Mouse (Mus musculus): Measurements from ENCODE around the gene Cd160. TPM values are rescaled to one million over a fixed set of nuclear protein-coding genes. Genes with fewer than 3 reads are reported as not detected.

Cd160 gene
- total RNA-seq, 2 experiments from 2014 or later = 0.36 to 0.54 TPM

DNA sequence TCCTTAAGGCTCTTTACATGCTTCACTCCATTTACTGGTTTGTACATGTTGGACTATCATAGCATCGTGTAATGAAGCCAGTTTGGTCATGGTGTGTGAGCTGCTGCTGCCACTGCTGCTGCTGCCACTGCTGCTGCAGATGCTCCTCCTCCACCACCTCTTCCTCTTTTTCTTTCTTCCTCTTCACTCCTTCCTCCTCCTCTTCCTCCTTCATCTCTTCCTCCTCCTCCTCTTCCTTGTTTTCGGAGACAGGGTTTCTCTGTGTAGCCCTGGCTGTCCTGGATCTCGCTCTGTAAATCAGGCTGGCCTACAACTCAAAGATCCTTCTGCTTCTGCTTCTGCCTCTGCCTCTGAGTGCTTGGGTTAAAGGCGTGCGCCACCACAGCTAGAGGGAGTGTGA is 59.2 kb downstream of the Cd160 start:
- DNase-seq (ENCODE audit: low spot score in 2 of 2) = no peak

DNA sequence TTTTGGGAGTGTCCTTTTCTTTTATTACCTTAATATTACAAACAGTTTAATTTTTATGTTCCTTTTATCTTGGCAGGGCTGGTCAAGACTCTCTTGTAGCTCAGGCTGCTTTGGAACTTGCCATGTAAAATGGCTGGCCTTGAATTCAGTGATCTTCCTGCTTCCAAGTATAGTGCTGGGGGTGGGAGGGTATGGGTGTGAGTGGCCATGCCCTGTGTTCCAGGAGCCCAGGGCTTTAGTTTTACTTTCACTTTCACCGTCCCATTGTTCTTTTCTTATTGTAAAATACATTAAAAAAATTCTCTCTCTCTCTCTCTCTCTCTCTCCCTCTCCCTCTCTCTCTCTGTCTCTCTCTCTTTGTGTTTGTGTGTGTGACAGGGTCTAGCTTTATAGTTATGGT is 64.6 kb downstream of the Cd160 start:
- no peak for DNase-seq (ENCODE audit: low spot score in 2 of 2)

DNA sequence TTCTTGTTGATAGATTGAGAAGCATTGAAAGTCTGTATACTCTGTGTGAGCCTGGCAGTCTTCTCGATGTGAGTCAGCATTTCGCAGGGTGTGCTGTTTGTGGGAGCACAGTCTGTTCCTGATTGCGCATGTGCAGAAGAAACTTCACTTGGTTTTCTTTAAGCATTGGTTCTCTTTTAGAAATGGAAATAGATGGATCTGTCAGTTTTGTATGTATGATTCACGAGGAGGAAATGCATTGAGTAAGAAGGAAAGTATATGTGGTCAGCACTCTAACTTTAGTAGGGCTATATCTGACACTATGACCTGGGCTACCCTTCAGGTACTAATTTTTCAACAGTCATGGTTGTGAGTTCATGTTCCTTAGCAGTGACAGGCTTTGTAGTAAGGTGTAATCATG is 69.5 kb downstream of the Cd160 start:
- DNase-seq (ENCODE audit: low spot score in 2 of 2) = no peak

DNA sequence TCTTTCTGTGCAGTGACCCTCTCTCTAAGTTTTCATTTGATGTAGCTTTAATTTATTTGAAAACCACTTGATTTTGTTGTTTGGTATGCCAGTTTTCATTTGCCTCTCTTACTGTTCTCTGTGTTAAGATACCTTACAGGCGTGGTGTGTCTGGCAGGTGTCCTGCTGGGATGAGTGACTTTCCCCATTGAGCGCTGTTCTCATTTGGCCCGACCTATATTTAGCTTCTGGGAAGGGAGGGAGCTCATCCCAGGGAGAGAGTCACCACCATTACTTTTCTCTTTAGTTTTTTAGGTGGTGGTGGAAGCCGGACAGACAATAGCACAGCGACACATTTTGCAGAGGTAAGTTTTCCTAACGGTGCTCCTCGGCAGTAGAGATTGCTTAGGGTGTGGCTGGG is 71.5 kb downstream of the Cd160 start:
- no peak for DNase-seq (ENCODE audit: low spot score in 2 of 2)

DNA sequence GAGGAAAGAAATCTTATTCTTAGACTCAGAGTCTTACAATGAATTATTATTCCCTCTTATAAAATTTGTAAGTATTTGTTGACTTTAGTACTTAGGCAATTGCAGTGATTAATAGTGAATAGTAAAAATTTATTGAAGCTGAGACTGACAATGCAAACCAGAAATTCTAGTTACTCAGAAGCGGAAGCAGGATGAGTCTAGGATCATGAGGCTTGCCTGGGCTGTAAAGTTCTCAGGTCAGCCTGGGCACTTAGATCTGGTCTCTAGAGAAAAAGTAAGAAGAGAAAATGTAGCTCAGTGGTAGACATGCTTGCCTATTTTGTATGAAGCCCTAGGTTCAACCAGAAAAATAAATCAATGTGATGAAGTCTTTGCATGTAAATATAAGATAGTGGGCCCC is 73.2 kb downstream of the Cd160 start:
- no peak for DNase-seq (ENCODE audit: low spot score in 2 of 2)

Other genes with a start within 250 kb of the Cd160 start
- gene Polr3gl, start 235.2 kb downstream of the Cd160 start, total RNA-seq (2021) = 10 to 100 TPM; 35.5 to 38.8 TPM
- under 1 TPM; 0.76 to 0.77 TPM for gene Ankrd34a, start 232.7 kb downstream of the Cd160 start, total RNA-seq (2021)
- gene Lix1l, start 228.2 kb downstream of the Cd160 start, total RNA-seq (2021) = 10 to 100 TPM; 24.4 to 39.1 TPM
- gene Rbm8a, start 199.4 kb downstream of the Cd160 start, total RNA-seq (2021) = 10 to 100 TPM; 89.7 to 89.8 TPM
- 10 to 100 TPM; 41.3 to 45.6 TPM for gene Pex11b, start 194.0 kb downstream of the Cd160 start, total RNA-seq (2021)
- gene Gm42957, start 193.9 kb downstream of the Cd160 start, total RNA-seq (2021) = under 1 TPM; 0.35 to 0.70 TPM
- 1 to 10 TPM; 1.4 to 3.0 TPM for gene Itga10, start 183.8 kb downstream of the Cd160 start, total RNA-seq (2021)
- 1 to 10 TPM; 1.3 to 6.6 TPM for gene Ankrd35, start 159.2 kb downstream of the Cd160 start, total RNA-seq (2021)
- gene Pias3, start 133.0 kb downstream of the Cd160 start, total RNA-seq (2021) = 10 to 100 TPM; 19.7 to 20.1 TPM
- 1 to 10 TPM; 1.5 TPM for gene Nudt17, start 120.8 kb downstream of the Cd160 start, total RNA-seq (2021)
- 10 to 100 TPM; 25.2 to 25.5 TPM for gene Polr3c, start 101.7 kb downstream of the Cd160 start, total RNA-seq (2021)
- gene Rnf115, start 101.7 kb downstream of the Cd160 start, total RNA-seq (2021) = 10 to 100 TPM; 37.5 to 39.0 TPM
- under 1 TPM in 1 of 2 experiments, not detected in 1; 0.99 TPM for gene Pdzk1, start 67 bp downstream of the Cd160 start, total RNA-seq (2021)
- gene Gja5, start 75.3 kb upstream of the Cd160 start, total RNA-seq (2021) = 1 to 10 TPM; 1.3 to 2.3 TPM
- gene Gpr89, start 76.0 kb upstream of the Cd160 start, total RNA-seq (2021) = 10 to 100 TPM; 25.9 to 35.0 TPM
- gene Gja8, start 96.7 kb upstream of the Cd160 start, total RNA-seq (2021) = not detected

Measured in adrenal gland, adult 18-20 months (tissue).